Mouse (Mus musculus) forebrain, embryonic 11.5 days (tissue): ENCODE measurements at regions not wholly inside any gene's neighbourhood (a gene's known extent, or its start where the extent isn't known, plus 50 kb on each side); places are given as distances from the start of the nearest gene placed in this dataset.

ENCODE experiments used
- ATAC-seq: fragments of 200-750 bp; cut with Nextera tagmentation; replicated peaks from 2 replicates; pipeline ENCODE4 v1.8.0; 2017; ENCODE audit warnings: moderate TSS enrichment; ENCODE audit not compliant: low FRiP score
- DNase-seq: peaks from one replicate; pipeline ENCODE4 v3.0.0-alpha.2; 2017; ENCODE audit warnings: low spot score
- H3K27ac ChIP-seq: fragments of 300-500 bp; sonication (generic); 2 replicates; pipeline ENCODE4 v1.5.1; 2014; ENCODE audit warnings: low read depth, low read length
- H3K27me3 ChIP-seq: fragments of 300-500 bp; sonication (generic); 2 replicates; pipeline ENCODE4 v1.6.1; 2014; ENCODE audit warnings: mild to moderate bottlenecking, low read length, mixed read lengths; ENCODE audit not compliant: control insufficient read depth, insufficient read depth
- H3K36me3 ChIP-seq: fragments of 300-500 bp; sonication (generic); 2 replicates; pipeline ENCODE4 v1.6.1; 2014; ENCODE audit warnings: mild to moderate bottlenecking, low read length, moderate library complexity, mixed read lengths; ENCODE audit not compliant: control insufficient read depth, insufficient read depth
- H3K4me1 ChIP-seq: fragments of 300-500 bp; sonication (generic); replicated peaks from 2 replicates; pipeline ENCODE4 v1.6.1; 2014; ENCODE audit warnings: low read length, mixed read lengths; ENCODE audit not compliant: control insufficient read depth, insufficient read depth
- H3K4me2 ChIP-seq: fragments of 300-500 bp; sonication (generic); 2 replicates; pipeline ENCODE4 v1.6.1; 2014; ENCODE audit warnings: low read depth, mild to moderate bottlenecking, low read length, moderate library complexity, mixed read lengths; ENCODE audit not compliant: severe bottlenecking
- H3K4me3 ChIP-seq: fragments of 300-500 bp; sonication (generic); 2 replicates; pipeline ENCODE4 v1.5.1; 2014; ENCODE audit warnings: low read depth, low read length
- H3K9ac ChIP-seq: fragments of 300-500 bp; sonication (generic); 2 replicates; pipeline ENCODE4 v1.6.1; 2014; ENCODE audit warnings: low read length
- H3K9me3 ChIP-seq: fragments of 300-500 bp; sonication (generic); 2 replicates; pipeline ENCODE4 v1.6.1; 2016; ENCODE audit warnings: low read length, mixed read lengths; ENCODE audit not compliant: control insufficient read depth
- WGBS: fragments of 180-500 bp; shearing (Covaris S2); extraction: QIAGEN DNeasy Blood & Tissue Kit; methylation state at CpG from one replicate; pipeline ENCODE4 v1.1.7; 2014; 5-methylcytosine and 5-hydroxymethylcytosine counted together

GRCm38 (mm10) chr17:51552277-51553015 is 280.6 kb downstream of the Satb1 start:
- DNase-seq (no peak), ATAC-seq (no peak)
- H3K9ac ChIP-seq: no peak overlapping the region
- no peaks in the 10 kb centered on the region for H3K36me3 ChIP-seq
- H3K4me2 ChIP-seq: no peak overlapping the region
- H3K27ac ChIP-seq: no peak overlapping the region
- no peaks in the 10 kb centered on the region for H3K9me3 ChIP-seq
- no peaks in the 10 kb centered on the region for H3K27me3 ChIP-seq
- 92% methylated on average over 5 of the region's 5 CpGs for WGBS
- no peaks in the 10 kb centered on the region for H3K4me1 ChIP-seq
- H3K4me3 ChIP-seq: no peak overlapping the region

GRCm38 (mm10) chr17:51546999-51547398 is 286.1 kb downstream of the Satb1 start:
- no peaks in the 10 kb centered on the region for H3K27me3 ChIP-seq
- no peak overlapping the region for H3K9ac ChIP-seq
- no peaks in the 10 kb centered on the region for H3K9me3 ChIP-seq
- WGBS: 54% methylated on average over 3 of the region's 3 CpGs
- no peaks in the 10 kb centered on the region for H3K4me1 ChIP-seq
- H3K36me3 ChIP-seq: no peaks in the 10 kb centered on the region
- H3K4me3 ChIP-seq: no peak overlapping the region
- H3K27ac ChIP-seq: no peak overlapping the region
- H3K4me2 ChIP-seq: no peak overlapping the region
- no peak for ATAC-seq
- DNase-seq: no peak

GRCm38 (mm10) chr17:51542544-51542943 is 290.5 kb downstream of the Satb1 start:
- no peak for ATAC-seq
- WGBS: 76% methylated on average over 2 of the region's 2 CpGs
- H3K27ac ChIP-seq: no peak overlapping the region

GRCm38 (mm10) chr17:51534678-51535077 is 298.4 kb downstream of the Satb1 start:
- ATAC-seq: peak; percentile 67; the same call in 1 of the 2 replicates
- Histone ChIP-seq H3K4me3 (no peak overlapping the region), H3K9ac (no peak overlapping the region), H3K9me3 (no peaks in the 10 kb centered on the region), H3K4me1 (0 out of 2 replicates have a peak, but pooled peaks cover 3% of the 10 kb centered on the region), H3K4me2 (peak overlapping the region; percentile 5; the same call in 1 of the 2 replicates), H3K36me3 (no peaks in the 10 kb centered on the region), H3K27ac (no peak overlapping the region), H3K27me3 (no peaks in the 10 kb centered on the region)
- 54% methylated on average over 10 of the region's 10 CpGs for WGBS
- no peak for DNase-seq

More at GRCm38 (mm10) chr17:51542544-51542943, 290.5 kb downstream of the Satb1 start:
- Histone ChIP-seq H3K9me3 (no peaks in the 10 kb centered on the region), H3K36me3 (no peaks in the 10 kb centered on the region), H3K9ac (no peak overlapping the region), H3K4me2 (no peak overlapping the region), H3K27me3 (no peaks in the 10 kb centered on the region), H3K4me1 (no peaks in the 10 kb centered on the region), H3K4me3 (no peak overlapping the region)
- DNase-seq: no peak

- H3K27ac ChIP-seq: no peak overlapping the region
Measured at GRCm38 (mm10) chr17:51534270-51534669, 298.8 kb downstream of the Satb1 start.

GRCm38 (mm10) chr17:51528161-51528560 is 304.9 kb downstream of the Satb1 start:
- no peak for ATAC-seq
- Histone ChIP-seq H3K36me3 (no peaks in the 10 kb centered on the region), H3K4me2 (no peak overlapping the region), H3K9ac (no peak overlapping the region), H3K27me3 (no peaks in the 10 kb centered on the region), H3K4me3 (no peak overlapping the region), H3K9me3 (no peaks in the 10 kb centered on the region), H3K4me1 (no peaks in the 10 kb centered on the region), H3K27ac (no peak overlapping the region)
- no peak for DNase-seq
- 85% methylated on average over 3 of the region's 3 CpGs for WGBS

More at GRCm38 (mm10) chr17:51534270-51534669, 298.8 kb downstream of the Satb1 start:
- H3K9ac ChIP-seq: no peak overlapping the region
- no peaks in the 10 kb centered on the region for H3K27me3 ChIP-seq
- WGBS: 20% methylated on average over 14 of the region's 14 CpGs
- H3K4me3 ChIP-seq: no peak overlapping the region
- H3K36me3 ChIP-seq: no peaks in the 10 kb centered on the region
- peak overlapping the region; percentile 5; the same call in 1 of the 2 replicates for H3K4me2 ChIP-seq
- 0 out of 2 replicates have a peak, but pooled peaks cover 3% of the 10 kb centered on the region for H3K4me1 ChIP-seq
- H3K9me3 ChIP-seq: no peaks in the 10 kb centered on the region
- peak; percentile 56 for DNase-seq
- ATAC-seq: 0 out of 2 replicates have a peak, but pooled peaks have one; percentile 58

- 80% methylated on average over 7 of the region's 7 CpGs for WGBS
- Histone ChIP-seq H3K27ac (no peak overlapping the region), H3K9ac (no peak overlapping the region), H3K36me3 (no peaks in the 10 kb centered on the region), H3K4me3 (no peak overlapping the region), H3K4me2 (no peak overlapping the region), H3K9me3 (no peaks in the 10 kb centered on the region), H3K27me3 (no peaks in the 10 kb centered on the region), H3K4me1 (no peaks in the 10 kb centered on the region)
- DNase-seq (no peak), ATAC-seq (no peak)
Measured at GRCm38 (mm10) chr17:51526881-51527280, 306.2 kb downstream of the Satb1 start.

GRCm38 (mm10) chr17:51526464-51526863 is 306.6 kb downstream of the Satb1 start:
- Histone ChIP-seq H3K4me2 (no peak overlapping the region), H3K4me3 (no peak overlapping the region), H3K9me3 (no peaks in the 10 kb centered on the region), H3K9ac (no peak overlapping the region), H3K4me1 (no peaks in the 10 kb centered on the region), H3K27ac (no peak overlapping the region), H3K36me3 (no peaks in the 10 kb centered on the region), H3K27me3 (no peaks in the 10 kb centered on the region)
- ATAC-seq (no peak), DNase-seq (no peak)
- WGBS: 20% methylated on average over 5 of the region's 5 CpGs

- DNase-seq (no peak), ATAC-seq (no peak)
- H3K27me3 ChIP-seq: no peaks in the 10 kb centered on the region
- H3K27ac ChIP-seq: no peak overlapping the region
- no peaks in the 10 kb centered on the region for H3K9me3 ChIP-seq
- no peaks in the 10 kb centered on the region for H3K36me3 ChIP-seq
- no peaks in the 10 kb centered on the region for H3K4me1 ChIP-seq
- no peak overlapping the region for H3K4me3 ChIP-seq
- no peak overlapping the region for H3K9ac ChIP-seq
- WGBS: 55% methylated on average over 4 of the region's 4 CpGs
- no peak overlapping the region for H3K4me2 ChIP-seq
Measured at GRCm38 (mm10) chr17:51526021-51526420, 307.1 kb downstream of the Satb1 start.
